Mouse (Mus musculus): Measurements from ENCODE around the gene Cd320. TPM values are rescaled to one million over a fixed set of nuclear protein-coding genes. Genes with fewer than 3 reads are reported as not detected.

Gene Cd320
- total RNA-seq, 2 experiments from 2014 or later: 16.8 to 21.4 TPM

Small RNAs within 50 kb of the gene (microRNA-seq; reads per million reads assigned to microRNA genes)
- gene Gm27740: 0 reads per million in 2 experiments

Other genes starting within 250 kb of the Cd320 start
- gene Zfp414, start 214.0 kb upstream of the Cd320 start, total RNA-seq (2021): 10 to 100 TPM; 25.4 to 27.5 TPM
- not detected for gene Pram1, start 205.0 kb upstream of the Cd320 start, total RNA-seq (2021)
- gene Hnrnpm, start 156.2 kb upstream of the Cd320 start, total RNA-seq (2021): 100 to 1,000 TPM; 154 to 180 TPM
- gene March2, start 124.4 kb upstream of the Cd320 start, total RNA-seq (2021): 10 to 100 TPM; 84.4 to 96.9 TPM
- 100 to 1,000 TPM; 333 to 343 TPM for gene Rab11b, start 82.6 kb upstream of the Cd320 start, total RNA-seq (2021)
- 10 to 100 TPM; 29.1 to 35.0 TPM for gene Angptl4, start 61.3 kb upstream of the Cd320 start, total RNA-seq (2021)
- 10 to 100 TPM; 57.5 to 58.5 TPM for gene Kank3, start 32.6 kb upstream of the Cd320 start, total RNA-seq (2021)
- gene Rps28, start 18.5 kb upstream of the Cd320 start, total RNA-seq (2021): 1,000 to 10,000 TPM; 1,097 to 1,179 TPM
- 100 to 1,000 TPM; 423 to 447 TPM for gene Ndufa7, start 18.5 kb upstream of the Cd320 start, total RNA-seq (2021)
- not detected for gene Gm7029, start 30.7 kb downstream of the Cd320 start, total RNA-seq (2021)
- gene Kifc1, start 47.6 kb downstream of the Cd320 start, total RNA-seq (2021): 10 to 100 TPM; 40.2 to 42.7 TPM
- gene Platr17, start 62.0 kb downstream of the Cd320 start, total RNA-seq (2021): not detected
- gene Daxx, start 66.3 kb downstream of the Cd320 start, total RNA-seq (2021): 10 to 100 TPM; 16.5 to 18.0 TPM
- 10 to 100 TPM; 72.3 to 78.5 TPM for gene Tapbp, start 72.8 kb downstream of the Cd320 start, total RNA-seq (2021)
- 10 to 100 TPM; 34.3 to 35.8 TPM for gene Zbtb22, start 72.8 kb downstream of the Cd320 start, total RNA-seq (2021)
- 10 to 100 TPM; 56.5 to 58.1 TPM for gene Rgl2, start 86.5 kb downstream of the Cd320 start, total RNA-seq (2021)
- gene Pfdn6, start 97.3 kb downstream of the Cd320 start, total RNA-seq (2021): 10 to 100 TPM; 78.0 to 79.5 TPM
- gene Wdr46, start 97.6 kb downstream of the Cd320 start, total RNA-seq (2021): 10 to 100 TPM; 13.3 to 14.4 TPM
- gene B3galt4, start 108.4 kb downstream of the Cd320 start, total RNA-seq (2021): 1 to 10 TPM; 2.3 to 2.9 TPM
- 10 to 100 TPM; 38.1 to 40.1 TPM for gene Vps52, start 112.7 kb downstream of the Cd320 start, total RNA-seq (2021)
- gene Rps18, start 112.9 kb downstream of the Cd320 start, total RNA-seq (2021): 100 to 1,000 TPM; 648 to 719 TPM
- gene H2-K1, start 157.3 kb downstream of the Cd320 start, total RNA-seq (2021): 10 to 100 TPM; 33.9 to 35.4 TPM
- 10 to 100 TPM; 18.7 to 19.8 TPM for gene Ring1, start 181.6 kb downstream of the Cd320 start, total RNA-seq (2021)
- 10 to 100 TPM; 63.6 to 69.6 TPM for gene H2-Ke6, start 185.0 kb downstream of the Cd320 start, total RNA-seq (2021)
- gene Slc39a7, start 188.6 kb downstream of the Cd320 start, total RNA-seq (2021): 10 to 100 TPM; 83.8 to 86.5 TPM
- 10 to 100 TPM; 35.5 to 39.5 TPM for gene Rxrb, start 188.7 kb downstream of the Cd320 start, total RNA-seq (2021)
- gene Col11a2, start 196.3 kb downstream of the Cd320 start, total RNA-seq (2021): 1 to 10 TPM; 1.4 to 2.2 TPM
- not detected for gene H2-Oa, start 249.2 kb downstream of the Cd320 start, total RNA-seq (2021)